Mouse (Mus musculus) limb, embryonic 15.5 days (tissue): ENCODE measurements at regions not wholly inside any gene's neighbourhood (a gene's known extent, or its start where the extent isn't known, plus 50 kb on each side); places are given as distances from the start of the nearest gene placed in this dataset.

ENCODE experiments used
- ATAC-seq: fragments of 200-750 bp; cut with Nextera tagmentation; 2 replicates; pipeline ENCODE4 v1.8.0; 2017; ENCODE audit warnings: low read depth, moderate TSS enrichment; ENCODE audit not compliant: insufficient number of reproducible peaks, low FRiP score, low TSS enrichment
- H3K27ac ChIP-seq: fragments of 300-500 bp; sonication (generic); 2 replicates; pipeline ENCODE4 v1.5.1; 2015; ENCODE audit warnings: moderate library complexity, mild to moderate bottlenecking, inconsistent platforms
- H3K27me3 ChIP-seq: fragments of 300-500 bp; sonication (generic); 2 replicates; pipeline ENCODE4 v1.6.1; 2015; ENCODE audit warnings: inconsistent platforms
- H3K36me3 ChIP-seq: fragments of 300-500 bp; sonication (generic); 2 replicates; pipeline ENCODE4 v1.6.1; 2015; ENCODE audit warnings: inconsistent platforms
- H3K4me1 ChIP-seq: fragments of 300-500 bp; sonication (generic); 2 replicates; pipeline ENCODE4 v1.6.1; 2015; ENCODE audit warnings: inconsistent platforms
- H3K4me2 ChIP-seq: fragments of 300-500 bp; sonication (generic); 2 replicates; pipeline ENCODE4 v1.6.1; 2015; ENCODE audit warnings: mild to moderate bottlenecking, inconsistent platforms
- H3K4me3 ChIP-seq: fragments of 300-500 bp; sonication (generic); 2 replicates; pipeline ENCODE4 v1.5.1; 2015; ENCODE audit warnings: mild to moderate bottlenecking, inconsistent platforms
- H3K9ac ChIP-seq: fragments of 300-500 bp; sonication (generic); 2 replicates; pipeline ENCODE4 v1.6.1; 2015; ENCODE audit warnings: inconsistent platforms
- H3K9me3 ChIP-seq: fragments of 300-500 bp; sonication (generic); 2 replicates; pipeline ENCODE4 v1.6.1; 2016; ENCODE audit warnings: inconsistent platforms
- WGBS: fragments of 180-500 bp; shearing (Covaris S2); methylation state at CpG from one replicate; pipeline ENCODE4 v1.1.7; 2015; 5-methylcytosine and 5-hydroxymethylcytosine counted together

DNA sequence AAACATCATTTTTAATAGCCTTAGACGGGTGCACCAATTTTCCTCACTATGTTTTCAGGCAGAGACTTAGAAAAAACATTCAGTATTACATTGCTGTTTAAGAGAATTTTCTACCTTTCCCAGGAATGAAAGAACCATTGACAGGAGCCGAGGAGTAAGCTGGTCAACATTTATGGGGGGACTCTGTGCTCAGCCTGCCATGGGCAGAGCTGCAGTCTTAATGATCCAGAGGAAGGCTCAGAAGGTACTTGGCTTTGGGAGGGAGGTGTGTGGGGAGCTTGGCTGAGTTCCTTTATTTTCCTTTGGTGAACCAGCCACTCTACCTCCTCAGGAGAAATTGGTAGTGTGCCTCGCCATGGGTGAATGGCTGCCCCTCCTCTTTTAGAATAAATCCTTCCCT, 333.1 kb upstream of the Pou3f3 start:
- ATAC-seq: peak; percentile 85
- H3K27ac ChIP-seq: 0 out of 2 replicates have a peak overlapping the region, but pooled peaks have one; percentile 19
- H3K36me3 ChIP-seq: no peaks in the 10 kb centered on the region
- WGBS: 41% methylated on average over 3 of the region's 3 CpGs
- H3K9ac ChIP-seq: no peak overlapping the region
- no peaks in the 10 kb centered on the region for H3K4me1 ChIP-seq
- no peaks in the 10 kb centered on the region for H3K27me3 ChIP-seq
- no peaks in the 10 kb centered on the region for H3K9me3 ChIP-seq
- H3K4me3 ChIP-seq: no peak overlapping the region
- no peak overlapping the region for H3K4me2 ChIP-seq

DNA sequence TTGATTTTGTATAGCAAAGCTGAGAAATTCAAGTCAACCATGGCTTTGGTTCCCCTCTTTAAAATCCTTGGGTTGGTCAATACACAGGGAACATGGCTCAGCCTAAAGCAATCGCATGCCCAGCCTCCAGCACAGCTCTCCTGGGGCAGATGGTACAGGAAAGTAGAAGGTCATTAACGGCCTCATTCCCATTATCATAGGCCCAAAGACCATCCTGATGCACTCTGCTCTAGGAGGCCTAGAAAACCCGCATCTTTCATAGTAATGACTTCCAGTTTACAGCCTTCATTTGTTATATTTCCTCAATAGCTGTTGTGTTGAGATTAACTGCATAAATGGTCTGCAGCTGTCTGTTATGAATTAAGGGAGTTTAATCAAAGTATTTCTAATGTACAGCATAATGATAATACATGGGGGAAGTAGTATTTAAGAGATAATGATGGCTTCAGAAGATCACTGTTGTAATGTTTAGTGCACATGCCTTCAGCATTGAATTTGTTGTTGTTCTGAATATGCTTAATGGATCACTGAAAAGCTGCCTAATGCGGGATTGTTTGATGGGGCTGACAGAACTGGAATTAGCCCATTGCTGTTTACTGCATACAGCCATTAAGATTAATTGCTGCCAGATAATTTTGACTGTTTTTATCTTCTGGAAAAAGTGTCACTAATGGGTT, 329.8 kb upstream of the Pou3f3 start:
- H3K4me3 ChIP-seq: no peak overlapping the region
- no peak overlapping the region for H3K9ac ChIP-seq

GRCm38 (mm10) chr1:42387919-42388684, 307.5 kb upstream of the Pou3f3 start:
- no peak overlapping the region for H3K4me3 ChIP-seq
- no peaks in the 10 kb centered on the region for H3K9me3 ChIP-seq
- no peak overlapping the region for H3K27ac ChIP-seq
- WGBS: 57% methylated on average over 18 of the region's 18 CpGs
- no peaks in the 10 kb centered on the region for H3K27me3 ChIP-seq
- H3K9ac ChIP-seq: no peak overlapping the region
- H3K36me3 ChIP-seq: no peaks in the 10 kb centered on the region
- no peak overlapping the region for H3K4me2 ChIP-seq
- no peak for ATAC-seq
- H3K4me1 ChIP-seq: no peaks in the 10 kb centered on the region; the same call in 1 of the 2 replicates

More for the DNA sequence above, 329.8 kb upstream of the Pou3f3 start:
- Histone ChIP-seq H3K4me2 (no peak overlapping the region), H3K36me3 (no peaks in the 10 kb centered on the region), H3K4me1 (no peaks in the 10 kb centered on the region), H3K9me3 (no peaks in the 10 kb centered on the region), H3K27me3 (no peaks in the 10 kb centered on the region), H3K27ac (no peak overlapping the region)
- 56% methylated on average over 4 of the region's 4 CpGs for WGBS
- no peak for ATAC-seq

DNA sequence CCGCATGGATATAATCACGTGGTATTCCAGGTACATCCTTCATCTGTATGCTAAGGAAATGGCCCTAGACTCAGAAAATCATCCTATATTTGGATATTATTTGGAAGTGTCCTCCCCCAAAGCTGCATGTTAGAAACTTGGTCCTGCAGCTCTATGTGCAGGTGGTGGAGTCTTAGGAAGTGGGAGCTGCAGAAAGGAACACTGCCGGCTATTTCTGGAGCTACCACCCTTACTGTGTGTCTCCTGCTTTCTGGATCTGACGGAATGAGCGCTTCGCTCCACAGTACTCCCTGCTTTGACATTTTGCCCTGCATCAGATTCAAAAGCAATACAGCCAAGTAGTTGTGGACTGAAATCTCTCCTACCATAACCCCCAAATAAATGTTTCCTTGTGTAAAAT, 306.8 kb upstream of the Pou3f3 start:
- Histone ChIP-seq H3K27ac (no peak overlapping the region), H3K27me3 (no peaks in the 10 kb centered on the region), H3K4me1 (no peaks in the 10 kb centered on the region; the same call in 1 of the 2 replicates), H3K36me3 (no peaks in the 10 kb centered on the region), H3K9me3 (no peaks in the 10 kb centered on the region), H3K4me3 (no peak overlapping the region), H3K4me2 (no peak overlapping the region), H3K9ac (no peak overlapping the region)
- WGBS: 92% methylated on average over 6 of the region's 6 CpGs
- ATAC-seq: no peak

- Histone ChIP-seq H3K4me2 (no peak overlapping the region), H3K4me3 (no peak overlapping the region), H3K27me3 (no peaks in the 10 kb centered on the region), H3K27ac (no peak overlapping the region), H3K9ac (no peak overlapping the region), H3K36me3 (no peaks in the 10 kb centered on the region), H3K9me3 (no peaks in the 10 kb centered on the region), H3K4me1 (peaks cover 9% of the 10 kb centered on the region)
- WGBS: 47% methylated on average over 13 of the region's 13 CpGs
- 0 out of 2 replicates have a peak, but pooled peaks have one; percentile 48 for ATAC-seq
Observed at GRCm38 (mm10) chr1:42395651-42396260, 299.8 kb upstream of the Pou3f3 start.

GRCm38 (mm10) chr1:42398461-42399154, 297.0 kb upstream of the Pou3f3 start:
- no peak overlapping the region for H3K4me2 ChIP-seq
- H3K9ac ChIP-seq: no peak overlapping the region
- no peak overlapping the region for H3K4me3 ChIP-seq
- H3K27ac ChIP-seq: no peak overlapping the region
- H3K9me3 ChIP-seq: no peaks in the 10 kb centered on the region
- peaks cover 9% of the 10 kb centered on the region for H3K4me1 ChIP-seq
- H3K27me3 ChIP-seq: no peaks in the 10 kb centered on the region
- no peaks in the 10 kb centered on the region for H3K36me3 ChIP-seq
- WGBS: 30% methylated on average over 8 of the region's 8 CpGs
- no peak for ATAC-seq

- peaks cover 8% of the 10 kb centered on the region; the same call in 1 of the 2 replicates for H3K27me3 ChIP-seq
- H3K27ac ChIP-seq: no peak overlapping the region
- ATAC-seq: no peak
- H3K9me3 ChIP-seq: no peaks in the 10 kb centered on the region
- H3K9ac ChIP-seq: no peak overlapping the region
- H3K4me1 ChIP-seq: no peaks in the 10 kb centered on the region
- no peak overlapping the region for H3K4me2 ChIP-seq
- 61% methylated on average over 21 of the region's 21 CpGs for WGBS
- H3K4me3 ChIP-seq: no peak overlapping the region
- H3K36me3 ChIP-seq: no peaks in the 10 kb centered on the region
Observed at GRCm38 (mm10) chr1:42415817-42416538, 279.6 kb upstream of the Pou3f3 start.

- Histone ChIP-seq H3K9me3 (no peaks in the 10 kb centered on the region), H3K9ac (no peak overlapping the region), H3K27ac (no peak overlapping the region), H3K4me2 (no peak overlapping the region), H3K36me3 (no peaks in the 10 kb centered on the region), H3K4me3 (no peak overlapping the region), H3K4me1 (no peaks in the 10 kb centered on the region), H3K27me3 (peaks cover 8% of the 10 kb centered on the region; the same call in 1 of the 2 replicates)
- ATAC-seq: no peak
- 56% methylated on average over 8 of the region's 8 CpGs for WGBS
Observed at GRCm38 (mm10) chr1:42416539-42417218, 278.9 kb upstream of the Pou3f3 start.

GRCm38 (mm10) chr1:42417815-42418214, 277.8 kb upstream of the Pou3f3 start:
- ATAC-seq: no peak
- no peak overlapping the region for H3K4me2 ChIP-seq
- no peak overlapping the region for H3K9ac ChIP-seq
- H3K36me3 ChIP-seq: no peaks in the 10 kb centered on the region
- no peaks in the 10 kb centered on the region for H3K9me3 ChIP-seq
- no peak overlapping the region for H3K27ac ChIP-seq
- WGBS: 51% methylated on average over 4 of the region's 4 CpGs
- H3K4me3 ChIP-seq: no peak overlapping the region
- no peaks in the 10 kb centered on the region for H3K4me1 ChIP-seq
- H3K27me3 ChIP-seq: peaks cover 8% of the 10 kb centered on the region; the same call in 1 of the 2 replicates

GRCm38 (mm10) chr1:42418233-42418632, 277.3 kb upstream of the Pou3f3 start:
- no peak for ATAC-seq

More at GRCm38 (mm10) chr1:42418233-42418632, 277.3 kb upstream of the Pou3f3 start:
- 38% methylated on average over 1 of the region's 1 CpGs for WGBS
- Histone ChIP-seq H3K27me3 (peaks cover 8% of the 10 kb centered on the region; the same call in 1 of the 2 replicates), H3K4me3 (no peak overlapping the region), H3K27ac (no peak overlapping the region), H3K9me3 (no peaks in the 10 kb centered on the region), H3K9ac (no peak overlapping the region), H3K4me1 (no peaks in the 10 kb centered on the region), H3K4me2 (no peak overlapping the region), H3K36me3 (no peaks in the 10 kb centered on the region)
